Mouse (Mus musculus): ENCODE results near the gene Gfpt1. TPM values are rescaled to one million over a fixed set of nuclear protein-coding genes. Genes with fewer than 3 reads are reported as not detected.
A peak's percentile ranks its signal among the peaks of the same experiment; 100 is the strongest.
"Not testable (repeated sequence)": the region's sequence is repeated elsewhere in the genome, so short reads cannot be mapped to it uniquely, and the experiment has no call there.

Gfpt1 gene
- polyA plus RNA-seq, 3 experiments from 2014 or later: 15.8 to 21.8 (median 19.3) TPM

DNA sequence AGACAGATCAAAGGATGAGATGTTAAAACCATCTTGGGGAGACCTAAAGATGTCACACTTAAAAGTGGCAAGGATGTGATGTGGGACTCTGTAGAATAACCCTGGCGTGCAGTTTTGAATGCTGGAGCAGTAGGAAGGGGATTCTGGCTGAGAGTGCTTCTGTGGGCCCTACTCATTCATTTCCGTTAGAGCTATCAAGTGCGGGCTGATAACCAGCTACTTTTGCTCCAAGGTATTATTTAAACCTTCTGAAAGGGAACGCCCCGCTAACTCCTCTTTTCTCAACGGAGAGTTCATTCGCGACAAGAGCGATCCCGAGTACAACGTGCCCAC, 676 bp upstream of the Gfpt1 start:
- peak; percentile 13 for ATAC-seq

DNA sequence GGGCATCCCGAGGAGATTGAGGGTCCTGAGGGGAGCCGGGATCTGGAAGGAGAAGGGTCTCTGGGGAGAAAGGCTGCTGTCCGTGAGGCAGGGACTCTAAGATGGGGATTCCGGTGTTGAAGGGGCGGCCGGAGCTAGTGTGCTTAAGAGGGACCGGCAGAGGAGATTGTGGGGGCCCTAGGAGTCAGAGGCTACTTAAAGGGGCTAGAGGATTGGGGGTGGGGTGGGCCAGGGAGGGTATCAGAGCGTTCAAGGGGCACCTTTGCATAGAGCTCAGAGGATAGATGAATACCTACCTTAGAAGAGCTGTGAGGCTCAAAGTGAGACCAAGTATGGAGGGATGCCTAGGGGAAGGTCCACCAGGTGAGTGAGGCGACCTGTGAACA, 478 bp downstream of the Gfpt1 start:
- no peak for ATAC-seq

DNA sequence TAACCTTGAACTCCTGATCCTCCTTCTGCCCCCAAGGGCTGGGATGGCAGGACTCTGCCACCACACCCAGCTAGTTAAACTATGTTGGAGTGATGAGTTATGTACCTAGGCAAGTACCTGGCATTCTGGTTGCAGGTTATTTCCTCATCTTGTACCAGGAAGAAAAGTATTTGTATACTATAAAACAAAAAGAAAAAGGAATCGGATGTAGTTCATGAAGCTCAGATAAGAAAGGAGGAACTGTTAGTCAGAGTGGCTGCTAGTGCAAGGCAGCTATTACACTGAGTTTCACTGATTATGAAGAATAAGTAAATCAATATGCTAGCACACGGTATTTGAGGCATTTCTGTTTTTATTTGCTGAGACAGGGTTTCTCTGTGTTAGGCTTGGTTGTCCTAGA, 2.2 kb downstream of the Gfpt1 start:
- no peak for ATAC-seq

DNA sequence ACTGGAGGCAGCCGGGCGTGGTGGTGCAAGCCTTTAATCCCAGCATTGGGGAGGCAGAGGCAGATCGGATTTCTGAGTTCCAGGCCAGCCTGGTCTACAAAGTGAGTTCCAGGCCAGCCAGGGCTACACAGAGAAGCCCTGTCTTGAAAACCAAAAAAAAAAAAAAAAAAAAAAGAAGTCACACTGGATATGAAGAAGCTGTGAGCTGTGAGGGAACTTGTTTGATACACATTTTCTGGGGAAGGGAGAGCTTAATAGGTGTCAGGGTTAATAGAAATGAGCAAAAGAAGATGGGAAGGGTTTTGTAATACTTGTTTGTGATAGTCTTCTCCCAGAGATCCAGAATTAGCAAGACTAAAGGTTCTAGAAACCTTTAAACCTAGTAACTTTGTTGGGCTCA, 2.9 kb downstream of the Gfpt1 start:
- ATAC-seq: no peak

DNA sequence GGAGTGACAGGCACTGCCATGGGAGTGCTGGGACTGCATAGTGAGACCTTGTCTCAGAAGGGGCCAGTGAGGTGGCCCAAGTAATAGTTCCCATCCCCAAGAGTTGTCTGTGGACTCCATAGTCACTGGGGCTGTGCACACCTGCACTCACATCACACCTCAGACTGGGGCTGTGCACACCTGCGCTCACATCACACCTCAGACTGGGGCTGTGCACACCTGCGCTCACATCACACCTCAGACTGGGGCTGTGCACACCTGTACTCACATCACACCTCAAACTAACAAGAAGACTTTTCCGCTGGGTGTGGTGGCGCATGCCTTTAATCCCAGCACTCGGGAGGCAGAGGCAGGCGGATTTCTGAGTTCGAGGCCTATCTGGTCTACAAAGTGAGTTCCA, 6.1 kb downstream of the Gfpt1 start:
- not testable (repeated sequence) for ATAC-seq

DNA sequence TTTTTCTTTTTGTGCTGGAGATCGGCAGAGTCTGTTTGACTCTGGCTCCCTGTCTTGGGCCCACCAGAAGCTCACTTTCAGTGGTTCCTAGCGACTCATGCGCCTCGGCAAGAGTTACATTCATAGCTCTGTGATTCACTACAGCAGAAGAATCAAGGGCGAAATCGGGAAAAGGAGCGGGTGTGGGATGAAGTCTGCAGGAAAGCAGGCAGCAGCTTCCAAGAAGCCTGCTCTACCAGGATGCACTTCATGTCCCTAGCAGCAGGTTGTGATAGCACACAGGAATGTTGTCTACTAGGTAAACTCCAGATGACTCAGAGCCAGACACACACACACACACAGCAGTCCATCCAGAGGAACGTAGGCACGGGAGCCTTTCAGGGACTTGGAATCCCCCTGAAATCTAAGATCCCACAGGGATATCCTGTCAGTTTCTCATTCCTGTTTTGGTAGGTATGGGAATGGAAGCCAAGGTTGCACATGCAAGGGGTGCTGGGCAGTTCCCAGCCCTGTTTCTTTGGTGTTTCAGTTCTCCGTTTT, 9.3 kb downstream of the Gfpt1 start:
- ATAC-seq: no peak

DNA sequence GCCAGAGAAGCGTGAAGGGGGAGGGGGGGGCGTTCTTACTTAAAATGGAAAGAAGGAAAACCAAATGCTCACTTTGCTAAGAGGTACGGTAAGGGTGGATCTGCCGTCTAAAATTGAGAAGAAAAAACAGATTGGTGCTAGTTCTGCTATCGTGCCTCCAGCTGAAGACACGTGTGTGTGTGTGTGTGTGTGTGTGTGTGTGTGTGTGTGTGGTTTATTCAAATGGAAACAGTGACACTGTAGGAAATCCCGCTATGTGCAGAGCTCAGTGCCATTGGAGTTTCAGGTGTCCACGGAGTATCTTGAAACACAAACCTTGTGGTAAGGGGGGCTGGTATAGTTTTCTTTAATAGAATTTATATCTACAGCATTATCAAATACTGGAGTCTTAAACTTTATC, 11.5 kb downstream of the Gfpt1 start:
- ATAC-seq: no peak

DNA sequence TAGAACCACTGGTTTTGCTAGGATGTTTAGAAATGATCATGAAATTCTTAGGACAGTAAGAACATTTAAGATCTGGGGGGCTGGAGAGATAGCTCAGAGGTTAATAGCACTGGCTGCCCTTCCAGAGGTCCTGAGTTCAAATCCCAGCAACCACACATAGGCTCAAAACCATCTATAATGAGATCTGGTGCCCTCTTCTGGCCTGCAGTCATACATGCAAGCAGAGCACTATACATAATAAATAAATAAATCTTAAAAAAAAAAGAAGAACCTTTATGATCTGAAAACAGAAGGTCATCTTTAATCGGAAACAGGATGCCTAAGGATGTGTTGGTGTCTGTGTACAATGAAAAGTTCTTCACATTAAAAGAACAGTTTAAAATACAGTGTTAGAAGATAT, 17.1 kb downstream of the Gfpt1 start:
- ATAC-seq: no peak

DNA sequence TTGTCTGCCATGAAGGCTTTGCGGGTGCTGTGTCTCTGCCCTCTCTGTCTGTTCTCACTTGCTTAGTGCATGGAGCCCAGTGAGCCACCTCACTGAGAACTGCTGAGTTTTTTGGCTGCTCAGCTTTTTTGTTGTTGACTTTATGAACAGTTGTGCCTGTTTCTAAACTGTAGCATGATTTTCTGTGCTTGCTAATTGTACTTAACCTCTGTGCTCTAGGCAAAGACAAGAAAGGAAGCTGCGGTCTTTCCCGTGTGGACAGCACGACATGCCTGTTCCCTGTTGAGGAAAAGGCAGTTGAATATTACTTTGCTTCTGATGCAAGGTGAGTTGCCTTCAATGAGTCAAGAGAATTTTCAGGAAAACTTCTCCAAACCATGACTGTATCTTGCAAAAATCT, 20.9 kb downstream of the Gfpt1 start:
- ATAC-seq: no peak

DNA sequence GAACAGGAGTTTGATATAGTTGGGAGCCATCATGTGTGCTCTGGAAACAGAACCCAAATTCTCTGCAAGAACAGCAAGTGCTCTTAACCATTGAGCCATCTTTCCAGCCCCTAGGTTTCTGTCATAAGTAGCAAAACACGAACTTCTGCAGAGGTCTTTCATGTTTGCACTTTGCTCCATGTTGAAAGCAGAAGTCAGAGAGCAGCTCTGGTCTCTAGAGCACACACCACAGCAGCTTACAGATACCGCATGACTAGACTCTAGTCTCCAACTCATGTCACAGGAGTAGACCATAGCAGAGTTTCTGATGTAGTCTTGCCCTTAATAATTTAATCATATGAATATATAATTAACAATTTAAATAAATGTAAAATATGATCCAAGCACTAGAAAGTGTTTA, 25.6 kb downstream of the Gfpt1 start:
- ATAC-seq: no peak

DNA sequence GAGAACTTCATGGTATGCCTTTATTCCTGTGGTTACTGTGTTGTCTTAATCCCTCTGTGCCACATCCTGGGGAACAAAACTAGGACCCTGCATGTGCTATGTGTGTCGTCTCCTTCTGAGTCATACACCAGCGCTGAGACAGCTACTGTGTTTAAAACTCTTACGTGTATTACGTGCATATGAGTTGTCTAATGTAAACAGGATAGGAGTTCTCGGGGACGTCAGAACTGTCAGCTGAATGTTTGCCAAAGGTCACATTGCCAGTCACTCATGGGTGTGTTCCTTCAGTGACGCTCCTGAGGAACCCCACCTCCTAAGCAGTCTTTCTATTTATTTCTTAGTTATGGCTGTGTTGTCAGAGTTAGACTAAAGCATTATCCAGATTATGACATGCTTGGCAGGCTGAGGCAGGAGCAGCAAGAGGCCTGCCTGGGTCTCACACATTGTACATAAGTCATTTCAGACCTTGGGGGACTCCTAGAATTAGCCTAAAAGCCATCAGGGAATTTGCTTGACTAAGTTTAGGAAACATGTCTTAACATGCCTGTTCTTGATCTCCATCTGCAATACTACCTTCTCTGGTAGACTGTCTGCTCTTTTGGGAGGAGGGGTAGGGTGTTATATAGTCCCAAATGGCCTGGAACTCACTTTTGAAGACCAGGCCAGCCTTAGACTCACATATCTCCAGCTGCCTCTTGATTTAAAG, 26.7 kb downstream of the Gfpt1 start:
- ATAC-seq: no peak

DNA sequence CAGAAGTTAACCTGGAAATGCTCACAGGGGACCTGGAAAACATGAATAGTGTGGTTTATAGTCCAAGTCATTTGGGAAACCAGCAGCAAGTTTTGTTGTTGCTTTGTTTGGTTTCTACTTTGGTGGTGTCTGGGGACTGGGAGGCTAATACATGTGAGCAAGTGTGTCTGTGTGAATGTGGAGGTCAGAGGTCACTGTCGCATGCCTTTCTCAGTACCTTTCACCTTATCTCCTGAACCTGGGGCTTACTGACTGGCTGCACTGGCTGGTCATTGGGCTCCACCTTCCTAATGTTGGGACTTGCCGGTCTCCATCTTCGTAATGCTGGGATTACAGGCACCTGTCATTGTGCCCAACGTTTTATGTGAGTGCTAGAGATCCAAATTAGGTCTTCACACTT, 28.0 kb downstream of the Gfpt1 start:
- no peak for ATAC-seq

DNA sequence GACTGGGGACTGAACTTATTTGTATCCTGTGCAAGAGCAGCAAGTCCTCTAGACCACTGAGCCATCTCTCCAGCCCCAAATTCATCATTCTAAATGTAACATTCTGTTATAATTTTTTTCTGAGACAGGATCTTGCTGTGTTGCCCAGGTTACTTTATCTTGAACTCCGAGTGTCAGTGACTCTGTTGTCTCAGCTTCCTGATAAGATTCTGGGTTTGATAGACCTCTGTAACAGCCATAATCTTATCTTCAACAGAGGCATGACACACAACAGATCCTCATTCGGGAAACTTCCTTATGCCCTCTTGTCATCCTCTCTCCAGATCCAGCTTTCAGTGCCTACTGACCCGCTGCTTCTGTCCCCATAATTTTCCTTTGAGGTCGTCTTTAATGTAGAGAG, 30.1 kb downstream of the Gfpt1 start:
- ATAC-seq: no peak

DNA sequence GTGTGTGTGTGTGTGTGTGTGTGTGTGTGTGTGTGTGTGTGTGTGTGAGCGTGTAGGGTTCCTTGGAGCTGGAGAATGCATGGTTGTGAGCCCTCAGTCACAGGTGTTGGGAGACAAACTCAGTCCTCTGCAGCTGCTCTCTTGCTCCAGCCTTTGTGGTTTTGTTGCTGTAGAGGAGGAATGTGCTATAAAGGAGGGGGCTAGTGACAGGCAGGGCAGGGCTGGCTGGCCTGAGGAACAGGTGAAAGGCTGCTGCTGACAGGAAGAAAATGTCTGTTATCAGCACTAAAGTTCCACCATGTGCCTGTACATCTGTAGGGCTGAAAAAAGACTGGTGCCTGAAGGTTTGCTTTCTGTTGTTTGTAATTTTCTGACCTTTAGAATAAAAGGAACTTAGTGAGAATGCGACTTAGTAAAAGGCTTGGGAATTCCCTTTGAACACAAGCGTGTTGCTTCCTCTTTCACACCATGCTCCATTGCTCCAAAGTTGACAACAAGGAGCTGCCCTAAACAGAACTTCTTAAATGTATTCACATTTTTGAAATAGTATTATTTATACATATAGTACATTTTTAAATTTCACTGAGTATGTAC, 32.5 kb downstream of the Gfpt1 start:
- no peak for ATAC-seq

DNA sequence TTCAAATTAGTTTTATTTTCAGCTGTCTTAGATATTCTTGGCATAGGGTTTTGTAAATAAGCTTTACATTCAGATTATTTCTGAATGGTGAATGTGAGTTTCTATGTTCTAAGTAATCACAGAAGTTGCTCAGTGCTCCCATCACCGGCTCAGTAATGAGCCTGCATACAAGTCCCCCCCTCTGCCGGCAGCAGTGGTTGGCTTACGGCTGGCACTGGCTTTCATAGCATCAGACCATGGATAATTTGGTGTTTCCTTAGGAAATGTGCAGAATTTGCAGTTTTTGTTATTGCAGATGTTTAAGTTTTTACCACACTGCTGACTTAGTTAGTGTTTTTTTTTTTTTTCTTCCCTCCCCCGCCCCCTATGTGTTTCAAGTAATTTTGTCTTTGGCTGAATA, 36.8 kb downstream of the Gfpt1 start:
- ATAC-seq: no peak

DNA sequence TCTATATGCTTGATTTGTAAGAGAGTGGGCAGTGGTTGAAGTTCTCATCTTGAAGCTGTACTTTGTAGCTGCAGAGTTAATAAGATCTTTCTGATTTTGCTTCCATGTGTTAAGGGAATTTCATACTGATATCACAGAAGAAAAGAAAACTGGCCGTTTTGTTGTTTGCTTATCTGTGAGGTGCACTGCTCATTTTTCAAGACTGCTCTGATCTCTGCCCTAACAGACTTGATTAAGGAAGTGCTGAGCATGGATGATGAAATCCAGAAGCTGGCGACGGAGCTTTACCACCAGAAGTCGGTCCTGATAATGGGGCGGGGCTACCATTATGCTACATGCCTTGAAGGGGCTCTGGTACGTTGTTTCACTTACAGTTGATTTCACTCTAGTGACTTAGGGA, 42.4 kb downstream of the Gfpt1 start:
- no peak for ATAC-seq

DNA sequence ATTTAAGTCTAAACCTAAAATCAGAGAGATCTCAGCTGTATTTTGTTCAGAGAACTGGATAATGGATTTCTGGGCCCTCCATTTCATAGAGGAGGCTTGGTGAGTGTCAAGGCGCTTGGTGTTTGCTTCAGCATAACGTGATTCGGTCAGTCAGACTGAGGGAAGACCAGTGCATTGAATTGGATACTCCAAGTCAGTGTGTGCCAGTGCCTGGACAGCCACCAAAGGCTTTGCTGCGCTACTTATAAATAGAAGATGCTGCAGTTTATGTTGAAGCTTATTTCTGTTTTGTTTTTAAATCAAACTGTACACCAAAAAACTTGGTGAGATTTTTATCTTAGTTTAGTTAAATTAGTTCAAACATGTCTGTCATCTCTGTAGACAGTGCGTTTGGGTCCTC, 45.7 kb downstream of the Gfpt1 start:
- no peak for ATAC-seq

DNA sequence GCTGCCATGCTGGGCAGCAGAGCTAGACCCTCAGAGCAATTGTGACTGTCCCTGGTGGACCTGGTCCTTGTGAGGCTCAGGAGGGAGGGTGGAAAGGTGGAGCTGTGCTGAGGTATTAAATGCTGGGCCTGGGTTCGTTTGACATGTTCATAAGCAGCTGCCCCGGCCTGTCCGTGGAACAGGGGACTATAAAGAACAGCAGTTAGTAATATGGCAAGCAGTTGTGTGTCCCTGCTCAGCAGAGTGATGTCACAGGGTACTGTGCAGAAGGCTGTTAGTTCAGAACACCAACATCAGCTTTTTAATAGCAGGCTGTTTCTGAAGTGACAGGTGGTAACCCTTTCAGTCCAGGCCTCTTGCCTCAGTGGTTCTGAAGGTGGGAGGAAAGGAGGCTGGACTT, 48.2 kb downstream of the Gfpt1 start:
- no peak for ATAC-seq

DNA sequence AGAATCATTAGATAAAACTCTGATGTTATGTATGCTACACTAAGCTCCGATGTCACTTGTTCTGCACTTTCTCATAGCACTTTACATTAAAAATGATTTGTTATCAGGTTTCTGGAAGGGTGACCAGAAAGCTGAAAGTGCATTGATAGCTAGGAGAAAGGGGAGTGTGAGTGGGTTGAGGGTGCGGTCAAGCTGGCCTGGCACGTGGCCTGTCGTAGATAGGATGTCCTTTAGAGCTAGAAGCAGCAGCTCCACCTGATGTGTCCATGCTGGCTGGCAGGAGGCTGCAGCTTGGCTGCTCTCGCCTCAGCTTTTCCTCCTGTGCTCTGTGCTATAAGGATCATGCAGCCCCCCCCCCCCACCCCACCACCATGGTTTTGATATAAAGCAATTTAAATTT, 49.8 kb downstream of the Gfpt1 start:
- ATAC-seq: no peak

DNA sequence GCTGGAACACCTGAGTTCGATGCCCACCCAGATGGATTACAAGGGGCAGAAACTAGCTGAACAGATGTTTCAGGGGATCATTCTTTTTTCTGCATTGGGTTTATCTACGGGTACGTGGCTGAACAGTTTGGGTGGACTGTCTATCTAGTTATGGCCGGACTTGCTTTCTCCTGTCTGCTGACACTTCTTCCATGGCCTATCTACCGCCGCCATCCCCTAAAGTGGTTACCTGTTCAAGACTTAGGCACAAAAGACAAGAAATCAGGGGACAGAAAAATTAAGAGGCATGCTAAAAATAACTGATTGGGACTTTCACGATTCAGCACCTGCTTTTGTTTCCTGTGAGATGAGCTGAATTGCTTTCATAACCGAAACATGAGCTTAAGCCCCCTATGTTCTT, 51.0 kb downstream of the Gfpt1 start:
- ATAC-seq: not testable (repeated sequence)

DNA sequence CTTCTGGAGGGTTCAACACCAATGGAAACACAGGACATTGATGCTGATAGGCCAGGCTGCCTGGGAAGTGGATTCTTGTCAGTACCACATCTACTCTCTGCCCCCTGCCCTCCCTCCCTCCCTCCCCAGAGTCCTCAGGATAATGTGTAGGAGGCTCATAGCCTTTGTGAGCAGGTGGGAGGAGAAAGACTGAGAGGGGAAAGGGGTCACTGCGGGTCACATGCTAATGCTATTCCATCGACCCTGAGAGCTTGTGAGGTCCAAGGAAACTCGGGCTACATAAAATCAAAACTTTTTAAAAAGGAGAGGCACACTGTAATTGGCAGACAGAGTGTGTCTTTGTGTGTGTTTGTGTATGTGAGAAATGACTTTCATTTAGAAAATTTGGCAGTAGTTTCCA, 56.6 kb downstream of the Gfpt1 start:
- no peak for ATAC-seq

DNA sequence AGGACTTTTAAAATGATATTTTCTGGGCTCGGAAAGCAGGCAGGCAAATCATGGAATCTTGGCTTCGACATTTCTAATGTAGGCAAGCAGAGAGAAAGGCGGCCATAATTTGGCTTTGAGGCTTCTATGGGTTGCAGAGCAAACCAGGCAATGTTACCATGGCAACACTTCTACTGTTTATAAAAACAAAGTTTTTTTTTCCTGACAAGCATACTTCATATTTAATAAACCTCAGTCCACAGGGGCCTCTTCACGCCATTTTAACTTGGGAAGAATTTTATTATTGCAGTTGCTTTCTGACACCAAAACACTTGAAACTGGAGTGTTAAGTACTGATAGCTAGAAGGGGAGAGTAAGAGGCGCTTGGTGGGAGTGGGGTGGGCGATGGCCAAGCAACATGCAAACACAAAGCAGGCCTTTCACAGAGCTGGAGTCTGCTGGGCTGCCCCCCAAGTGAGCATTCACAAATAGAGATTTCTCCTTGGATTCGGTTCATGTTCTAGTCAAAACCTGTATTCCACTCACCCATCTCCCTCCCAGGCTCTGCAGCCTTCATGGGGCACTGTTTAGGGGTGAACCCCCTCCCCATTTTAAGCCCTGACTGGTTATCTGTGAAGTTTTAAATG, 57.1 kb downstream of the Gfpt1 start:
- ATAC-seq: no peak

DNA sequence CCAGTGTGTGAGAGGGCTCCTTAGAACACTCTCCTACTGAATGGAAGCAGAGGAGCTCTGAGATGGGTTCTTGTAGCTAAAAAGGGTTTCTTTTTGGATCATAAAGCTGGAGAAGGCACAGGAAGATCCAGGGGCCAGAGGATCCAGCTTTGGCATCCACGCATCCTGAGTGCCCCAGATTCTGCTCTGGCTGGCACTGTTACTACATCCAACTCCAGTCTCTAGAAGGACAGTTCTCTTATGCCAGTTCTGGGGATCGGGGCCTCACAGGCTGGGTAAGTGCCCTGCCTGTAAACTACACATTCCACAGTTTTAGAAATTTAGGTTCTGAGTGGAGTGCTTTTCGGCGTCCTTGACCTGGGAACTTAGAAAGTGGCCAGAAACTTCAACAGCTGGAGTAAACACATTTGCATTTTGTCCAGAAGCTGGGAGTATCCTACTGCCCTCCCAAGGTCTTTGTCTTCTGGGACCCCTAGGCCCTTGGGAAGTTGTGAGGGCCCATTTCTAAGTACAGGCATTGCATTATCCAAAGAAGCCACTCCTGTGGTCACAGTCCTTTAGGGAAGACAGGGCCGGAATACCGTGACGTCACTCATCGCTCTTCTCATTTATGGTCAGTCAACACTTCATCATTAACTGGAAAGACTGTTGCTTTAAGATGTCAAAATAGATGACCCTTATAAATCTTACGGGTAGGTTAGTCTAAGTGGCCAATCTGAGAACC, 57.8 kb downstream of the Gfpt1 start:
- ATAC-seq: no peak
